Mouse (Mus musculus) layer of hippocampus, adult 8-10 months (tissue): ENCODE data around the gene Lsm4. TPM values are rescaled to one million over a fixed set of nuclear protein-coding genes. Genes with fewer than 3 reads are reported as not detected.

ENCODE experiments used
- DNase-seq, 2 experiments: peaks; one replicate each; pipeline ENCODE4 v3.0.0; 2022; ENCODE audit warnings: low spot score in 2 of 2
- total RNA-seq, 4 experiments: library from RNA; stranded (reverse); gene quantifications; 2 replicates each; pipeline ENCODE4 v1.2.4; 2022

The Lsm4 gene
- total RNA-seq, 4 experiments from 2014 or later = 57.1 to 66.2 (median 64.1) TPM

GRCm38 (mm10) chr8:70678679-70679078 lies 5.6 kb downstream of the Lsm4 start:
- no peak for DNase-seq

GRCm38 (mm10) chr8:70679404-70679803 lies 6.4 kb downstream of the Lsm4 start:
- DNase-seq = no peak

- no peak for DNase-seq
Observed at GRCm38 (mm10) chr8:70680039-70680438, 7.0 kb downstream of the Lsm4 start.

- DNase-seq = no peak
Observed at GRCm38 (mm10) chr8:70681410-70681809, 8.4 kb downstream of the Lsm4 start.

GRCm38 (mm10) chr8:70682193-70682592 lies 9.1 kb downstream of the Lsm4 start:
- no peak for DNase-seq

GRCm38 (mm10) chr8:70682692-70683091 lies 9.6 kb downstream of the Lsm4 start:
- no peak for DNase-seq

GRCm38 (mm10) chr8:70684291-70684690 lies 11.2 kb downstream of the Lsm4 start:
- DNase-seq = peak; percentile 77 to 80

GRCm38 (mm10) chr8:70687576-70687975 lies 14.5 kb downstream of the Lsm4 start:
- DNase-seq = no peak

- no peak for DNase-seq
Observed at GRCm38 (mm10) chr8:70688136-70688535, 15.1 kb downstream of the Lsm4 start.

GRCm38 (mm10) chr8:70689892-70690390 lies 16.9 kb downstream of the Lsm4 start:
- DNase-seq = no peak

- no peak for DNase-seq
Observed at GRCm38 (mm10) chr8:70691230-70691629, 18.2 kb downstream of the Lsm4 start.

GRCm38 (mm10) chr8:70691727-70692231 lies 18.7 kb downstream of the Lsm4 start:
- DNase-seq = no peak

GRCm38 (mm10) chr8:70693636-70694035 lies 20.6 kb downstream of the Lsm4 start:
- no peak for DNase-seq

- no peak for DNase-seq
Observed at GRCm38 (mm10) chr8:70695318-70696018, 22.4 kb downstream of the Lsm4 start.

GRCm38 (mm10) chr8:70696019-70696885 lies 23.2 kb downstream of the Lsm4 start:
- DNase-seq = no peak

- no peak for DNase-seq
Observed at GRCm38 (mm10) chr8:70696946-70697345, 23.9 kb downstream of the Lsm4 start.

GRCm38 (mm10) chr8:70697366-70698250 lies 24.6 kb downstream of the Lsm4 start:
- no peak for DNase-seq

GRCm38 (mm10) chr8:70698310-70699109 lies 25.5 kb downstream of the Lsm4 start, which contains the start of gene Jund:
Gene Jund (plus strand): TSS chr8:70698949.
- DNase-seq = peak; percentile 97 to 99

- DNase-seq = peak in 1 of 2 experiments; percentile 67
Observed at GRCm38 (mm10) chr8:70699116-70699833, 26.2 kb downstream of the Lsm4 start.
